Mouse (Mus musculus): ENCODE data around the gene Psme1. TPM values are rescaled to one million over a fixed set of nuclear protein-coding genes. Genes with fewer than 3 reads are reported as not detected.

Psme1 gene
- polyA plus RNA-seq, 1 experiment from 2014 or later = 152 TPM

DNA sequence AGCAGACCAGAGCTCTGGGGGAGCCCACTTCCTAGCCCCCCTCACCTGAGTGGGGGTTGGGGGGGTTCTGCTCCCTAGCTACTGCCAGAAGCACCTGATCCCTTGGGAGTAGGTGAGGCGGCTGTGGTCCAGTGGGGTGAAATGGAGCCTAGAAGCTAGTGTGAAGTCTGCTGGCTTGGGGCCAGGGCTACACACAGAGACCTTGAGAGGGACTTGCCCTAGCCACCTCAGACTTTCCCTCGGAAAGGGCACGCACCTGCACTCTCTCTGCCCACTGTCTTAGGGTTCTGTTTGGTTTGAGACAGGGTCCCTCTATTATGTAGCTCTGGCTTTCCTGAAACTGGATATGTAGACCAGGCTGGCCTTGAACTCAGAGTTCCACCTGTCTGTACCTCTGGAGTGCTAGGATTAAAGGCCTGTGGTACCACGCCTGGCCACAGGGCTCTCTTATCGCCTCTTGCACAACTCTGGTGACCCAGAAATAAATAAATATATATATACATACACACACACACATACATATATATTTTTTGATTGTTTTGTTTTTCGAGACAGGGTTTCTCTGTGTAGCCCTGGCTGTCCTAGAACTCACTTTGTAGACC, 846 bp downstream of the Psme1 start:
- 34% methylated on average over 6 of the region's 6 CpGs for WGBS
- H3K9ac ChIP-seq (ENCODE audit: low read length) = peak overlapping the region; percentile 89
- ATAC-seq (ENCODE audit: insufficient number of reproducible peaks, low FRiP score, low TSS enrichment, low read depth) (peak; percentile 38; the same call in 1 of the 2 replicates), DNase-seq (ENCODE audit: low spot score) (no peak)
- H3K4me2 ChIP-seq (ENCODE audit: low read depth, severe bottlenecking) = peak overlapping the region; percentile 90
- H3K4me1 ChIP-seq (ENCODE audit: control insufficient read depth, insufficient read depth, low read length) = peaks cover 9% of the 10 kb centered on the region; the same call in 1 of the 2 replicates
- no peaks in the 10 kb centered on the region for H3K27me3 ChIP-seq (ENCODE audit: control insufficient read depth, insufficient read depth, low read length)
- H3K36me3 ChIP-seq (ENCODE audit: control insufficient read depth, insufficient read depth, low read length) = peaks cover 3% of the 10 kb centered on the region; the same call in 1 of the 2 replicates
- H3K4me3 ChIP-seq (ENCODE audit: low read depth, low read length) = peak overlapping the region; percentile 72
- no peaks in the 10 kb centered on the region for H3K9me3 ChIP-seq (ENCODE audit: control insufficient read depth, low read length)
- H3K27ac ChIP-seq (replicated peaks; ENCODE audit: low read depth, low read length) = peak overlapping the region; percentile 56; the same call in 1 of the 2 replicates

DNA sequence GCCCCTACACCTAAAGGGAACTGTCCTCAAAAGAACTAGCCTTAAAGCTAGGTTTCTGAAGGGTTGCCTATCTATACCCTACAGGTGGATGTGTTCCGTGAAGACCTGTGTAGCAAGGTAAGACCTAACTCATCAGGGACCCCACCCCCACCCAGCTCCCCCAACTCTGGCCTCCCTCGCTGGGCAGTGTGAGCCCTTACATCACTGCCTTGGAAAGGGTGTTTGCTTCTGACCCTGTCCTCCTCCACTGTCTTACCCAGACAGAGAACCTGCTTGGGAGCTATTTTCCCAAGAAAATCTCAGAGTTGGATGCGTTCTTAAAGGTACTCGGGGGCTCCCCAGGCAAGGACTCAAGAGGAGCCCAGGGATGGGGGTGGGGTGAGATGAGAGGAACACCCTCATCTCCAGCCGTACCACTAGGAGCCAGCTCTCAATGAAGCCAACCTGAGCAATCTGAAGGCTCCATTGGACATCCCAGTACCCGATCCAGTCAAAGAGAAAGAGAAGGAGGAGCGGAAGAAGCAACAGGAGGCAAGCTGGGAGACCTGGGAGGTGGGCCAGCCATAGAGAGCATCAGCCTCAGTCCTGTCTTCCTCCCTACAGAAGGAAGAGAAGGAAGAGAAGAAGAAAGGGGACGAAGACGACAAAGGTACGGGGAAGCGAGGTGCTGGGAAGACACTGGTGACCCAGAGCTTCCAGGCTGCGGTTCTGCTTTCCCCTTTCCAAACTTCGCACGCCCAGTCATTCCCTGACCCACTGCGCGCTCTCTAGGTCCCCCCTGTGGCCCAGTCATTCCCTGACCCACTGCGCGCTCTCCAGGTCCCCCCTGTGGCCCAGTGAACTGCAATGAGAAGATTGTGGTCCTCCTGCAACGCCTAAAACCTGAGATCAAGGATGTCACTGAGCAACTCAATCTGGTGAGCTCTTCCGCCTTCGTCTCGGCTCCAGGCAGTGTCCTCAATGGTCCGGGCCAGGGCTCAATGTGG, 1.9 kb downstream of the Psme1 start:
- H3K27me3 ChIP-seq (ENCODE audit: control insufficient read depth, insufficient read depth, low read length) = no peaks in the 10 kb centered on the region
- H3K27ac ChIP-seq (replicated peaks; ENCODE audit: low read depth, low read length) = no peak overlapping the region
- H3K9me3 ChIP-seq (ENCODE audit: control insufficient read depth, low read length) = no peaks in the 10 kb centered on the region
- peaks cover 9% of the 10 kb centered on the region; the same call in 1 of the 2 replicates for H3K4me1 ChIP-seq (ENCODE audit: control insufficient read depth, insufficient read depth, low read length)
- WGBS = 86% methylated on average over 23 of the region's 23 CpGs
- H3K36me3 ChIP-seq (ENCODE audit: control insufficient read depth, insufficient read depth, low read length) = peaks cover 3% of the 10 kb centered on the region; the same call in 1 of the 2 replicates
- H3K4me3 ChIP-seq (ENCODE audit: low read depth, low read length) = no peak overlapping the region
- H3K4me2 ChIP-seq (ENCODE audit: low read depth, severe bottlenecking) = no peak overlapping the region
- no peak for ATAC-seq (ENCODE audit: insufficient number of reproducible peaks, low FRiP score, low TSS enrichment, low read depth)
- no peak overlapping the region for H3K9ac ChIP-seq (ENCODE audit: low read length)
- DNase-seq (ENCODE audit: low spot score) = no peak

DNA sequence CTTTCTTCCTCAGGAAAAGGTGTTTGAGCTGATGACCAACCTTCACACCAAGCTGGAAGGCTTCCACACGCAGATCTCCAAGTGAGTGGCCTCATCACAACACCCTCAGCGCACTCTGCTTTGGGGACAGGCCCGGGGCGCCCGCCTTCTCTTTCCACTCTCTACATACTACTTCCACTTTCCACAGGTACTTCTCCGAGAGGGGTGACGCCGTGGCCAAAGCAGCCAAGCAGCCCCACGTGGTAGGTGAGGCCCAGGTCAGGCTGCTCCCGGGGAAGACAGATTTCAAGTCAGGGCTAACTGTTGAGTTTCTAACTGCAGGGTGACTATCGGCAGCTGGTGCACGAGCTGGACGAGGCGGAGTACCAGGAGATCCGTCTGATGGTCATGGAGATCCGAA, 2.8 kb downstream of the Psme1 start:
- Histone ChIP-seq H3K9ac (ENCODE audit: low read length) (no peak overlapping the region; the same call in 1 of the 2 replicates), H3K27ac (replicated peaks; ENCODE audit: low read depth, low read length) (no peak overlapping the region), H3K4me2 (ENCODE audit: low read depth, severe bottlenecking) (no peak overlapping the region), H3K27me3 (ENCODE audit: control insufficient read depth, insufficient read depth, low read length) (no peaks in the 10 kb centered on the region), H3K4me1 (ENCODE audit: control insufficient read depth, insufficient read depth, low read length) (peaks cover 9% of the 10 kb centered on the region; the same call in 1 of the 2 replicates), H3K36me3 (ENCODE audit: control insufficient read depth, insufficient read depth, low read length) (peaks cover 3% of the 10 kb centered on the region; the same call in 1 of the 2 replicates), H3K4me3 (ENCODE audit: low read depth, low read length) (no peak overlapping the region), H3K9me3 (ENCODE audit: control insufficient read depth, low read length) (no peaks in the 10 kb centered on the region)
- ATAC-seq (ENCODE audit: insufficient number of reproducible peaks, low FRiP score, low TSS enrichment, low read depth) (no peak), DNase-seq (ENCODE audit: low spot score) (no peak)
- WGBS = 90% methylated on average over 16 of the region's 16 CpGs

DNA sequence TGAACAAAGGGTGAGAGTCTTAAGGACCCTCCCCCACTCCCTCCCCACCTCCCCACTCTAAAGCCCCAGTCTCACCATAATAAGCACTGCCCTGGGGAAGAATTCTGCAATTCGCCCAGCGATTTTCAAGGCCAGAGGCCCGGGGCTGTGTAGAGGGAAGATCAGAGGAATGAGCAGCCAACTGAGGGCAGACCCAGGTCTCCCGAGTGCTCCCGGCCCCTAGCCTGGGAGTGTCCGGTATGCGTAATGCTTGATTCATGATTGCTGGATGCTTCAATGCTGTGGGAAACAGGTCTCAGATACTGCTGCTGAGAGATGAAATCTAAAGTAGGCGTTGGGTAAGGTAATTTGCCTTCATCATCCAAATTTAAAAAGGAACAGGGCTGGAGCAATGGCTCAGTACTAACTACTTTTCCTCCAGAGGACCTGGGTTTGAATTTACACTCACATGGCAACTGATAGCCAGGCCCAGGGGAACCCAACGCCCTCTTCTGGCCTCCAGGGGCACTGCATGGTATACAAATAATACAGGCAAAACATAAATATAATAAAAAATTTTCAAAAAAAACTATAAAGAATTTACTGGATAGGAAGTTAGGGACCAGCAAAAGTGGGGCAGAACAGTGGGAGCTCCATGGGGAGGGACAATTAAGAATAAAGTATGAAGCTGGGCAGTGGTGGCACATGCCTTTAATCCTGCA, 4.2 kb downstream of the Psme1 start:
- DNase-seq (ENCODE audit: low spot score) (no peak), ATAC-seq (ENCODE audit: insufficient number of reproducible peaks, low FRiP score, low TSS enrichment, low read depth) (no peak)
- Histone ChIP-seq H3K27ac (replicated peaks; ENCODE audit: low read depth, low read length) (no peak overlapping the region), H3K4me1 (ENCODE audit: control insufficient read depth, insufficient read depth, low read length) (peaks cover 9% of the 10 kb centered on the region; the same call in 1 of the 2 replicates), H3K36me3 (ENCODE audit: control insufficient read depth, insufficient read depth, low read length) (peaks cover 3% of the 10 kb centered on the region; the same call in 1 of the 2 replicates), H3K27me3 (ENCODE audit: control insufficient read depth, insufficient read depth, low read length) (no peaks in the 10 kb centered on the region), H3K4me2 (ENCODE audit: low read depth, severe bottlenecking) (no peak overlapping the region), H3K9ac (ENCODE audit: low read length) (no peak overlapping the region), H3K9me3 (ENCODE audit: control insufficient read depth, low read length) (no peaks in the 10 kb centered on the region), H3K4me3 (ENCODE audit: low read depth, low read length) (no peak overlapping the region)
- WGBS = 78% methylated on average over 9 of the region's 9 CpGs

DNA sequence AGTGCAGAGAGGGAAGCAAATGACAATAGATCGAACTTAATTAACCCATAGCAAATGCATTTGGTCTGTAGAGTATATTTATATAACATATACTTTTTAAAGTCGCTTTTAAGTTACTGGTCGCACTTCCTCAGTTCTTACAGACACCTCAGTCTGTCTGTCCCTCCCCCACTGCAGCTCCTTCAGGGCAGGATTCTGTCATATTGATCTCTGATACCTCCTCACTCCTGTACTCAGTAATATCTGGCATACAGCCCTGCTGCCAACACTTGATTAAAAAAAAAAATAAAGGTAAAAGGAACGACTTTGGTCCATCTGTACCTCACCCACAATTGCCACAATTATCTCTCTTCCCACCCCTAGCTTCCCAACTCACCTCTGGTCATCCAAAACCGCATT, 6.4 kb downstream of the Psme1 start:
- Histone ChIP-seq H3K4me1 (ENCODE audit: control insufficient read depth, insufficient read depth, low read length) (no peaks in the 10 kb centered on the region), H3K9me3 (ENCODE audit: control insufficient read depth, low read length) (no peaks in the 10 kb centered on the region), H3K27me3 (ENCODE audit: control insufficient read depth, insufficient read depth, low read length) (no peaks in the 10 kb centered on the region), H3K4me3 (ENCODE audit: low read depth, low read length) (peak overlapping the region; percentile 46), H3K4me2 (ENCODE audit: low read depth, severe bottlenecking) (peak overlapping the region; percentile 87), H3K36me3 (ENCODE audit: control insufficient read depth, insufficient read depth, low read length) (peaks cover 3% of the 10 kb centered on the region; the same call in 1 of the 2 replicates), H3K27ac (replicated peaks; ENCODE audit: low read depth, low read length) (no peak overlapping the region), H3K9ac (ENCODE audit: low read length) (no peak overlapping the region; the same call in 1 of the 2 replicates)
- DNase-seq (ENCODE audit: low spot score) (no peak), ATAC-seq (ENCODE audit: insufficient number of reproducible peaks, low FRiP score, low TSS enrichment, low read depth) (no peak)
- WGBS = 43% methylated on average over 5 of the region's 5 CpGs

DNA sequence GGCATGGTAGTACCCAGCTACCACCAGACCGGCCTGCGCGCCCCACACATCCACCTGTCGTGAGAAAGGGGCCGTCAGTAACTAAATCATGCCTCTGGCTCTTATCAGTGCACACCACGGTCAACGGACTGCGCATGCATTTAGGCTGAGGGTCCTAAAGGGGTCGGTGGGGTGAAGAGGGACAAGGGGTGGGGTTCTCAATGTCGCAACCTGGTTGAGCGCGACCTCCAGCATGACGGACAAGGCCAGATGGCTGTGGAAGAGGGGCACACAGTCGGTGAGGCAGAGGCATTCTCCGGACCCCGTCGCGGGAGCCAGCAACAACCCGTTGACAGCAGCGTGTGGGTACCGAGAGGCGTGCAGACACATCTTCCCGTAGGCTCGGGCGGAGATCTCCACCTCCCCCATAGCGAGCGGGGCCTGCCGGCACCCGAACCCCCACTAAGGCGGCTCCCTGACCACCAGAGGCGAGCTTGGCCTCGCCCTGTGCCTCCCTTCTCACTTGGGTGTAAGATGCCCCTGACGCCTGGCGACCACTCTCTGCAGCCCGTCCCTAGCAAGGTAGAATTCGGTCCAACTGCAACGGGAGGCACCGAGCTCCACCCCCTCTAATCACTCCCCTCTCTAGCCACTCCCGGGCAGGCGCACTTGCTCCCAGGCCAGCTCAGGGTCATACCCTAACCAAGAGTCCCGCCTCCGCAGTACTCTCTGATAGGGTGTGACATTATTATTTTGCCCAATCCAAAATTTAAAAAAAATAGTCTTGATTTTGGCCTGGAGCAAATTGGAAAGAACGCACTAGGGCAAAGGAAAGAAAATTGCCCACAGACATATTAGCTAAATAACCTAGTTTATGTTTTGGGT, 7.0 kb downstream of the Psme1 start, which contains the start of gene Emc9:
Gene Emc9, minus strand, starts transcription at position 601 of the 864 bp plus-strand sequence.
- Histone ChIP-seq H3K27me3 (ENCODE audit: control insufficient read depth, insufficient read depth, low read length) (no peaks in the 10 kb centered on the region), H3K9ac (ENCODE audit: low read length) (peak within 1 kb of the TSS; percentile 49), H3K27ac (replicated peaks; ENCODE audit: low read depth, low read length) (no peak within 1 kb of the TSS), H3K9me3 (ENCODE audit: control insufficient read depth, low read length) (no peaks in the 10 kb centered on the region), H3K36me3 (ENCODE audit: control insufficient read depth, insufficient read depth, low read length) (peaks cover 3% of the 10 kb centered on the region; the same call in 1 of the 2 replicates), H3K4me3 (ENCODE audit: low read depth, low read length) (peak within 1 kb of the TSS; percentile 46), H3K4me2 (ENCODE audit: low read depth, severe bottlenecking) (peak within 1 kb of the TSS; percentile 87), H3K4me1 (ENCODE audit: control insufficient read depth, insufficient read depth, low read length) (no peaks in the 10 kb centered on the region)
- DNase-seq (ENCODE audit: low spot score) = peak; percentile 63
- ATAC-seq (ENCODE audit: insufficient number of reproducible peaks, low FRiP score, low TSS enrichment, low read depth) = peak; percentile 61; the same call in 1 of the 2 replicates
- under 1% methylated on average over 43 of the region's 43 CpGs for WGBS

DNA sequence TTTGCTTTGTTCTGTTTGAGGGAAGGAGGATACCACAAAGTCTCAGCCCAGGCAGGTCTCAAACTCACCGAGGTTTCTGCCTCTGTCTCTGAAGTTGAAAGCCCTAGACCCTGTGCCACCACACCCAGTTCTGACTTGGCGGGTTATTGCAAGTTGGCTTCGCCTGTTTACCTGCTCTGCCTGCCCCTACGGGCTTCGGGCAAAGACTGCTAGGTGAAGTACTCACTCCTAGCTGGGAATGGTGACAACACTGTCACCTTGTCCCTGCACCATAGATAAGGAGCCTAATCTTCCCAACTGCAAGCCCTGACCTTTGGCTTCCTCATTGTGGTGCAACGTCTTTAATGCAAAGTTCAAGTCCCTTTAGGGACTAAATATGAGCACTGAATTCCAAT, 7.6 kb downstream of the Psme1 start:
- peaks cover 3% of the 10 kb centered on the region; the same call in 1 of the 2 replicates for H3K36me3 ChIP-seq (ENCODE audit: control insufficient read depth, insufficient read depth, low read length)
- H3K9ac ChIP-seq (ENCODE audit: low read length) = no peak overlapping the region
- H3K27me3 ChIP-seq (ENCODE audit: control insufficient read depth, insufficient read depth, low read length) = no peaks in the 10 kb centered on the region
- H3K9me3 ChIP-seq (ENCODE audit: control insufficient read depth, low read length) = no peaks in the 10 kb centered on the region
- H3K4me3 ChIP-seq (ENCODE audit: low read depth, low read length) = no peak overlapping the region
- H3K27ac ChIP-seq (replicated peaks; ENCODE audit: low read depth, low read length) = no peak overlapping the region
- no peaks in the 10 kb centered on the region for H3K4me1 ChIP-seq (ENCODE audit: control insufficient read depth, insufficient read depth, low read length)
- no peak for ATAC-seq (ENCODE audit: insufficient number of reproducible peaks, low FRiP score, low TSS enrichment, low read depth)
- H3K4me2 ChIP-seq (ENCODE audit: low read depth, severe bottlenecking) = no peak overlapping the region; the same call in 1 of the 2 replicates
- no peak for DNase-seq (ENCODE audit: low spot score)
- WGBS = 49% methylated on average over 6 of the region's 6 CpGs

Data from limb, embryonic 11.5 days (tissue).